Mouse (Mus musculus) lung, embryonic 14.5 days (tissue): ENCODE results near the gene Zhx3. TPM values are rescaled to one million over a fixed set of nuclear protein-coding genes. Genes with fewer than 3 reads are reported as not detected.

Experiments
- ATAC-seq: fragments of 200-750 bp; cut with Nextera tagmentation; 2 replicates; pipeline ENCODE4 v1.8.0; 2017; ENCODE audit warnings: mild to moderate bottlenecking, moderate TSS enrichment, moderate library complexity; ENCODE audit not compliant: insufficient read depth
- DNase-seq: peaks from one replicate; pipeline ENCODE4 v3.0.0-alpha.2; 2015
- H3K27ac ChIP-seq: fragments of 300-500 bp; sonication (generic); 2 replicates; pipeline ENCODE4 v1.5.1; 2014; ENCODE audit warnings: low read depth, mild to moderate bottlenecking, moderate library complexity
- H3K27me3 ChIP-seq: fragments of 300-500 bp; sonication (generic); 2 replicates; pipeline ENCODE4 v1.6.1; 2014; ENCODE audit warnings: low read length, control low read depth; ENCODE audit not compliant: insufficient read depth
- H3K36me3 ChIP-seq: fragments of 300-500 bp; sonication (generic); 2 replicates; pipeline ENCODE4 v1.6.1; 2014; ENCODE audit warnings: control low read depth; ENCODE audit not compliant: insufficient read depth
- H3K4me1 ChIP-seq: fragments of 300-500 bp; sonication (generic); 2 replicates; pipeline ENCODE4 v1.6.1; 2014; ENCODE audit warnings: antibody characterized with exemption, control low read depth; ENCODE audit not compliant: insufficient read depth
- H3K4me2 ChIP-seq: fragments of 300-500 bp; sonication (generic); 2 replicates; pipeline ENCODE4 v1.6.1; 2014; ENCODE audit warnings: mild to moderate bottlenecking
- H3K4me3 ChIP-seq: fragments of 300-500 bp; sonication (generic); 2 replicates; pipeline ENCODE4 v1.5.1; 2014; ENCODE audit warnings: low read depth, low read length
- H3K9ac ChIP-seq: fragments of 300-500 bp; sonication (generic); 2 replicates; pipeline ENCODE4 v1.6.1; 2014
- H3K9me3 ChIP-seq: fragments of 300-500 bp; sonication (generic); 2 replicates; pipeline ENCODE4 v1.6.1; 2016; ENCODE audit warnings: low read depth, low read length, control low read depth
- CTCF ChIP-seq: IDR thresholded peaks from 2 replicates; pipeline ENCODE4 v1.5.1; 2016; ENCODE audit warnings: antibody characterized with exemption, low read depth
- WGBS: fragments of 180-500 bp; shearing (Covaris S2); extraction: QIAGEN DNeasy Blood & Tissue Kit; methylation state at CpG from one replicate; pipeline ENCODE4 v1.1.7; 2014; 5-methylcytosine and 5-hydroxymethylcytosine counted together
- polyA plus RNA-seq: library from polyadenylated mRNA; unstranded; fragments of >200 nt; fragmentation: Nextera tagmentation; extraction: Ambion mirVana; gene quantifications from 2 replicates; pipeline ENCODE4 v1.2.1, GENCODE M21; 2014

The Zhx3 gene
- polyA plus RNA-seq, 1 experiment from 2014 or later: 13.0 TPM

GRCm38 (mm10) chr2:160770409-160770808 is 102.4 kb downstream of the Zhx3 start:
- H3K4me3 ChIP-seq: no peak overlapping the region
- ATAC-seq (no peak), DNase-seq (no peak)
- H3K9ac ChIP-seq: no peak overlapping the region
- H3K4me1 ChIP-seq: no peaks in the 10 kb centered on the region
- no peaks in the 10 kb centered on the region for H3K27me3 ChIP-seq
- H3K4me2 ChIP-seq: no peak overlapping the region
- TF ChIP-seq CTCF: no peak
- peaks cover 19% of the 10 kb centered on the region; the same call in 1 of the 2 replicates for H3K36me3 ChIP-seq
- no peaks in the 10 kb centered on the region for H3K9me3 ChIP-seq
- H3K27ac ChIP-seq: no peak overlapping the region

GRCm38 (mm10) chr2:160768997-160769396 is 103.8 kb downstream of the Zhx3 start:
- no peak for ATAC-seq
- WGBS: 84% methylated on average over 2 of the region's 2 CpGs
- DNase-seq: no peak
- Histone ChIP-seq H3K9me3 (no peaks in the 10 kb centered on the region), H3K4me1 (no peaks in the 10 kb centered on the region), H3K4me2 (no peak overlapping the region), H3K27me3 (no peaks in the 10 kb centered on the region), H3K9ac (no peak overlapping the region), H3K4me3 (no peak overlapping the region), H3K36me3 (peaks cover 33% of the 10 kb centered on the region), H3K27ac (no peak overlapping the region)
- TF ChIP-seq CTCF: no peak

- no peak for TF ChIP-seq CTCF
- Histone ChIP-seq H3K36me3 (peaks cover 41% of the 10 kb centered on the region), H3K9me3 (no peaks in the 10 kb centered on the region), H3K4me2 (no peak overlapping the region), H3K27me3 (no peaks in the 10 kb centered on the region), H3K4me3 (no peak overlapping the region), H3K27ac (no peak overlapping the region), H3K4me1 (no peaks in the 10 kb centered on the region), H3K9ac (no peak overlapping the region)
- peak; percentile 65 for DNase-seq
- 58% methylated on average over 4 of the region's 4 CpGs for WGBS
- 0 out of 2 replicates have a peak, but pooled peaks have one; percentile 16 for ATAC-seq
Observed at GRCm38 (mm10) chr2:160768097-160768695, 104.6 kb downstream of the Zhx3 start.

- H3K36me3 ChIP-seq: peaks cover 51% of the 10 kb centered on the region
- WGBS: 96% methylated on average over 2 of the region's 2 CpGs
Observed at GRCm38 (mm10) chr2:160767201-160767600, 105.6 kb downstream of the Zhx3 start.

GRCm38 (mm10) chr2:160766371-160766771 is 106.4 kb downstream of the Zhx3 start:
- TF ChIP-seq CTCF: no peak
- Histone ChIP-seq H3K9ac (no peak overlapping the region), H3K4me3 (no peak overlapping the region), H3K4me1 (no peaks in the 10 kb centered on the region), H3K4me2 (no peak overlapping the region), H3K27ac (no peak overlapping the region), H3K36me3 (peaks cover 58% of the 10 kb centered on the region), H3K27me3 (no peaks in the 10 kb centered on the region), H3K9me3 (no peaks in the 10 kb centered on the region)
- DNase-seq (peak; percentile 27), ATAC-seq (no peak)
- 56% methylated on average over 5 of the region's 5 CpGs for WGBS

More at GRCm38 (mm10) chr2:160767201-160767600, 105.6 kb downstream of the Zhx3 start:
- ATAC-seq (no peak), DNase-seq (no peak)
- H3K4me3 ChIP-seq: no peak overlapping the region
- no peaks in the 10 kb centered on the region for H3K9me3 ChIP-seq
- H3K4me2 ChIP-seq: no peak overlapping the region
- no peaks in the 10 kb centered on the region for H3K27me3 ChIP-seq
- no peaks in the 10 kb centered on the region for H3K4me1 ChIP-seq
- no peak overlapping the region for H3K27ac ChIP-seq
- no peak for TF ChIP-seq CTCF
- no peak overlapping the region for H3K9ac ChIP-seq

GRCm38 (mm10) chr2:160765096-160765495 is 107.7 kb downstream of the Zhx3 start:
- Histone ChIP-seq H3K9me3 (no peaks in the 10 kb centered on the region), H3K4me1 (no peaks in the 10 kb centered on the region), H3K4me3 (no peak overlapping the region), H3K27me3 (no peaks in the 10 kb centered on the region), H3K36me3 (peaks cover 65% of the 10 kb centered on the region), H3K9ac (no peak overlapping the region), H3K27ac (no peak overlapping the region), H3K4me2 (no peak overlapping the region)
- WGBS: 53% methylated on average over 3 of the region's 3 CpGs
- TF ChIP-seq CTCF: no peak
- ATAC-seq (no peak), DNase-seq (no peak)

GRCm38 (mm10) chr2:160764386-160764785 is 108.4 kb downstream of the Zhx3 start:
- Histone ChIP-seq H3K27me3 (no peaks in the 10 kb centered on the region), H3K36me3 (peaks cover 73% of the 10 kb centered on the region), H3K4me1 (no peaks in the 10 kb centered on the region), H3K27ac (no peak overlapping the region), H3K9ac (no peak overlapping the region), H3K4me2 (no peak overlapping the region), H3K9me3 (no peaks in the 10 kb centered on the region), H3K4me3 (no peak overlapping the region)
- WGBS: 85% methylated on average over 2 of the region's 2 CpGs
- ATAC-seq (no peak), DNase-seq (no peak)
- no peak for TF ChIP-seq CTCF
